Mouse (Mus musculus) ES-E14 (cell line): ENCODE measurements at regions not wholly inside any gene's neighbourhood (a gene's known extent, or its start where the extent isn't known, plus 50 kb on each side); places are given as distances from the start of the nearest gene placed in this dataset.

Experiments
- DNase-seq: peaks from one replicate; pipeline ENCODE4 v3.0.0-alpha.2; 2013; ENCODE audit warnings: low read depth, low spot score
- H3K27ac ChIP-seq: 2 replicates; pipeline ENCODE4 v1.5.1; 2012; ENCODE audit warnings: low read depth, mild to moderate bottlenecking, low read length, moderate library complexity, mixed read lengths; ENCODE audit not compliant: poor library complexity, insufficient read depth, severe bottlenecking
- H3K36me3 ChIP-seq: 2 replicates; pipeline ENCODE4 v1.6.1; 2012; ENCODE audit warnings: mild to moderate bottlenecking, low read length, moderate library complexity, mixed read lengths; ENCODE audit not compliant: control insufficient read depth, poor library complexity, insufficient read depth, severe bottlenecking
- H3K4me1 ChIP-seq, 2 experiments: fragments of 150-350 bp in 1 of 2; sonication (generic) in 1 of 2; 2 replicates each; pipeline ENCODE4 v1.6.1; 2012; ENCODE audit warnings: low read length in 2 of 2, mild to moderate bottlenecking in 1 of 2, mixed read lengths in 1 of 2; ENCODE audit not compliant: control insufficient read depth in 2 of 2, insufficient read depth in 2 of 2, poor library complexity in 1 of 2
- H3K4me3 ChIP-seq, 2 experiments: fragments of 150-350 bp in 1 of 2; sonication (generic) in 1 of 2; 2 replicates each; pipeline ENCODE4 v1.5.1; 2012; ENCODE audit warnings: low read length in 2 of 2, low read depth in 1 of 2, mild to moderate bottlenecking in 1 of 2, mixed read lengths in 1 of 2; ENCODE audit not compliant: insufficient read depth in 1 of 2, poor library complexity in 1 of 2, severe bottlenecking in 1 of 2
- H3K9ac ChIP-seq: 2 replicates; pipeline ENCODE4 v1.6.1; 2012; ENCODE audit warnings: low read depth, mild to moderate bottlenecking, low read length, mixed read lengths; ENCODE audit not compliant: poor library complexity, insufficient read depth, severe bottlenecking
- H3K9me3 ChIP-seq: fragments of 150-350 bp; sonication (generic); 2 replicates; pipeline ENCODE4 v1.6.1; 2012; ENCODE audit warnings: low read depth, mild to moderate bottlenecking, low read length; ENCODE audit not compliant: control insufficient read depth, insufficient read depth
- CHD2 ChIP-seq: IDR thresholded peaks from 2 replicates; pipeline ENCODE4 v1.6.1; 2014; ENCODE audit warnings: mild to moderate bottlenecking, low read depth, low read length, inconsistent platforms
- HCFC1 ChIP-seq: IDR thresholded peaks from 2 replicates; pipeline ENCODE4 v1.6.1; 2012; ENCODE audit warnings: low read length, inconsistent platforms, borderline replicate concordance; ENCODE audit not compliant: insufficient read depth
- MAFK ChIP-seq: IDR thresholded peaks from 2 replicates; pipeline ENCODE4 v1.6.1; 2014; ENCODE audit warnings: mild to moderate bottlenecking, low read depth, low read length, inconsistent platforms; ENCODE audit not compliant: insufficient read depth
- ZC3H11A ChIP-seq: IDR thresholded peaks from 2 replicates; pipeline ENCODE4 v1.6.1; 2012; ENCODE audit warnings: low read depth, mild to moderate bottlenecking, inconsistent platforms, low read length, borderline replicate concordance
- ZNF384 ChIP-seq: IDR thresholded peaks from 2 replicates; pipeline ENCODE4 v1.6.1; 2012; ENCODE audit warnings: low read depth, low read length, inconsistent platforms
- in situ Hi-C, 2 experiments: fragments of 600-800 bp; cut with MboI; formaldehyde crosslinking; loops; one replicate each; pipeline ENCODE4 v1.15.1; 2025; ENCODE audit warnings: low sequenced_read_pairs in 2 of 2, inconsistent platforms in 1 of 2; ENCODE audit not compliant: unreplicated experiment in 2 of 2

DNA sequence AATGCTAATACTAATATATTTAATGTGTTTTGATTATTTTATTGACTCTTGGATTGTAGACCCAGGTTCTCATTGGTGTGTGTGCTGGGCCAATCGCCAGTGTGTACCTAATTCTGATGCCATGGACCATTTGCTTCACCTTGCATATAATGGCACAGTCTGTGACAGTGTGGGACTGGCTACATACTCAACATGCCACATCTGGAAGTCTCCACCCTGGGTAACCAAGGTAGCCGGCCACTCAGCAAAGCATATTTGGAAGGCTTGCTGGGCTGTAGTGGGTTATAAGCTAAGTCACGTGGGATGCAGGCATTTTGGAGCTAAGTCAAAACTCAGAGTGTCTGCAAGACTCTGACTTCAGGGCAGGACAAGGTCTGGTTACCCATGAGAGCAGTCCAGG, 115.3 kb upstream of the 1700021F07Rik start:
- Histone ChIP-seq H3K9me3 (no peaks in the 10 kb centered on the region), H3K36me3 (no peaks in the 10 kb centered on the region), H3K27ac (no peak overlapping the region), H3K4me3 (no peak overlapping the region), H3K4me1 (no peaks in the 10 kb centered on the region), H3K9ac (no peak overlapping the region)
- no peak for DNase-seq
- TF ChIP-seq CHD2, result no peak
- no peak for TF ChIP-seq MAFK
- TF ChIP-seq ZC3H11A, result no peak
- no peak for TF ChIP-seq ZNF384
- in situ Hi-C loops, result no loop called here

DNA sequence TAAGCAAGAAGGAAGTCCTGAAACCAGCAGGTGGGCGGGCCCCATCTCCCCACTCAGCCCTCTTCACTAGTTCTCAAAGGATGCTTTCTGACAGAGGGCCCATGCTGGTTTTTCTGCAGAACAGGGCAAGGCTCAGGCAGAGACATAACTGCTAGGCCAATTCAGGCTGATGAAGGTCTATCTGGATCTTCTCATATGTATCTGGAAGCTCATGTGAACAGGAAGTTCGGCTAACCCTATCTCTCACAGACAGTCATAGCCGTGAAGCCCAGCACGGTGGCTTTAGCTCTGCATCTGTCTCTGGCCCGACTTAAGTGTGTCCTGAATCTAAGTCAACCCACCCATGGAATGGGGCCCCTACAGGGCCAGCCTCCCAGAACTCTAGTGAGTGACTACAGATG, 113.7 kb upstream of the 1700021F07Rik start:
- Histone ChIP-seq H3K9ac (no peak overlapping the region), H3K27ac (no peak overlapping the region), H3K4me3 (no peak overlapping the region), H3K36me3 (no peaks in the 10 kb centered on the region), H3K4me1 (no peaks in the 10 kb centered on the region), H3K9me3 (no peaks in the 10 kb centered on the region)
- TF ChIP-seq ZC3H11A, result no peak
- TF ChIP-seq MAFK, result no peak
- no peak for TF ChIP-seq CHD2
- no peak for TF ChIP-seq ZNF384
- no peak for TF ChIP-seq HCFC1
- in situ Hi-C loops, result no loop called here
- DNase-seq, result no peak

DNA sequence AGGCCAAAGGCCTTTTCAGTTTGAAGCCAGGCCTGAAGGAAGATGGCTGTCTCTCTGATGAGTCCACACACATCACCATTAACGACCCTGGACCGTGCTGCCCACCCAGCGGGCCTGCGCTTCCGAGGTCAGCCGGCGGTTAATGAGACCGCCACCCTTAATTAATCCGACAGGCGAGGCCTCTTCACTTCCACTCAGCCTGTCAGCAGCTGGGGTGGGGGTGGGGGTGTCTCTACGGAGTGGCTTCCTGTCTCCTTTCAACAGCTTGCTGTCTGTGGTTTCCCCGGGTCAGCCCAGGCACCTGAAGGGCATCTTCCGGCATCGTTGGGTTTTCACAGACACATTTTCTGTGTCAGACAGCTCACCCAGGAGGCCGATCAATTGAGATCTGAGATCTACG, 113.0 kb upstream of the 1700021F07Rik start:
- no peak for DNase-seq
- Histone ChIP-seq H3K9ac (no peak overlapping the region), H3K36me3 (no peaks in the 10 kb centered on the region), H3K4me3 (no peak overlapping the region; a peak in 1 of 4 replicates), H3K27ac (no peak overlapping the region), H3K9me3 (no peaks in the 10 kb centered on the region), H3K4me1 (no peaks in the 10 kb centered on the region)
- in situ Hi-C loops, result no loop called here
- no peak for TF ChIP-seq CHD2

DNA sequence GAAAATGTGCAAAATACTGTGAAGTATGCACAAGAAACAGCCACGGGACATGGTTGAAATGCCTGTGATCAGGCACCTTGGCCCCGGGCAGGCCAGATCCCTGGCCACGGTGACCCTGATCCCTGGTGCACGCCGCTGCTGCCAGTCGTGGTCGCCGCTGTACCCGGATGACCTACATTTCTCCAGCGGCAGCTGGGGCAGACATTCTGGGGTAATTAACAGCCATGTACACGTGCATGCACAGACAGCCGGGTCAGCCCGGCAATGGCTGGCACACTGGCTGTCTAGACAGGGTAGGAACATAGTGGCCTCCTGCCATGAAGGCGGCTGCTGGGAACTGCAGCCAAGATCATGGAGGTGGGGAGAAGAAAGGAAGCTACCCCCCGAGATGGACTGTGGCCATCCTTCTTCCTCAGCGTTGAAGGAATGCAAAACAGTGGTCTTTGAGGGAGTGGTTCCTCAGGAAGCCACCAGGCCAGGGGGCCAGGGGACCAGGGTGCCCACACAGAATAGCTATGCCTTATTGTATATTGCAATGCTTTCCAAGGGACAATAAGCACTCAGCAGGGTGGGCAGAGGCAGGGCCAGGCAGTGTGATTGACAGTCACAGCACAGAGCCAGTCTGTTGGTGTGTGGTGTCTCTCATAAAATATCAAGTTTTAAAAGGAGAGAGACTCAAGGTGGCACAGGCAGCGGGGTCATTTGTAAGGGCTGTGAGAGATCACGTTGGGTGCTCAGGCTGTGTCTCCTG, 108.3 kb upstream of the 1700021F07Rik start:
- no peak overlapping the region for H3K4me3 ChIP-seq
- H3K4me1 ChIP-seq, result no peaks in the 10 kb centered on the region
- no peaks in the 10 kb centered on the region for H3K9me3 ChIP-seq
- TF ChIP-seq MAFK (no peak), ZC3H11A (no peak), ZNF384 (no peak), HCFC1 (no peak), CHD2 (no peak)
- no peak for DNase-seq
- no peak overlapping the region for H3K27ac ChIP-seq
- no peaks in the 10 kb centered on the region for H3K36me3 ChIP-seq
- no peak overlapping the region for H3K9ac ChIP-seq
- in situ Hi-C loops, result no loop called here

DNA sequence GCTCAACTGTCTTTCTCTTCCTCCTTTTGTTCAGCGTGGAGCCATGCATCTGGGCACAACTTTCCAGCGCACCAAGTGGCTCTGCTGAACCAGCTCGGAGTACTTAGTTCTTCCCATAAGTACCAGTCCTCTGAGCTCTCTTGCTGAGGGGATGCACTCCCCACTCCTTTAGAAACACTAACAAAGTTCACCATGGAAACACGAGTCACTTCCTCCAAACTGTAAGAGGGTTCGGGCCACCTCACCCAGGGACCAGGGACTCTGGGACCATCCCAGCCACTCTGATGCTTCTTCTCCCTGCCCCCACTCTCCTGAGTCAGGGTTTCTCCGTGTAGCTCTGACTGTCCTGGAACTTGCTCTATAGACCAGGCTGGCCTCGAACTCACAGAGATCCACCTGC, 107.0 kb upstream of the 1700021F07Rik start:
- in situ Hi-C loops, result no loop called here
- H3K27ac ChIP-seq, result no peak overlapping the region
- H3K9ac ChIP-seq, result no peak overlapping the region
- DNase-seq, result no peak
- no peak overlapping the region for H3K4me3 ChIP-seq
- H3K4me1 ChIP-seq, result no peaks in the 10 kb centered on the region
- no peak for TF ChIP-seq MAFK
- TF ChIP-seq CHD2, result no peak
- no peak for TF ChIP-seq ZC3H11A
- no peak for TF ChIP-seq ZNF384
- TF ChIP-seq HCFC1, result no peak
- H3K9me3 ChIP-seq, result no peaks in the 10 kb centered on the region
- H3K36me3 ChIP-seq, result no peaks in the 10 kb centered on the region
